ENCODE assay signal across 8 mouse cellular contexts in genomic region chr17:34629796-34630603, GRCm38 (mm10). TPM values are rescaled to one million over a fixed set of nuclear protein-coding genes. Genes with fewer than 3 reads are reported as not detected.
DNase-seq lines count a peak whose midpoint lies in the region; ATAC-seq lines count a peak whose summit lies in the region.

No protein-coding gene starts in this region.

- no peaks in the 10 kb centered on the region for H3K9me3 ChIP-seq in heart, embryonic 12.5 days (replicated peaks)
- H3K9me3 ChIP-seq in forebrain, embryonic 15.5 days: no peaks in the 10 kb centered on the region
- no peaks in the 10 kb centered on the region for H3K9me3 ChIP-seq in midbrain, embryonic 14.5 days (ENCODE audit: control insufficient read depth, low read length)

- H3K4me2 ChIP-seq in heart, embryonic 12.5 days: peak overlapping the region; percentile 95; the same call in 1 of the 2 replicates
- peak overlapping the region; percentile 96 for H3K4me2 ChIP-seq in forebrain, embryonic 15.5 days (replicated peaks)
- peak overlapping the region; percentile 90 for H3K4me2 ChIP-seq in midbrain, embryonic 14.5 days (ENCODE audit: low read length)

- intact Hi-C loops in left cerebral cortex, postnatal 10 days (cut with DNase I): no loop called here
- intact Hi-C loops in left cerebral cortex, postnatal 36 days (cut with DNase I): loop anchor here (5.0 kb wide), 2 partner anchors 33 to 267 kb away; partner anchors contain the start of genes Ager, C2 and Ehmt2

- ATAC-seq in heart, embryonic 12.5 days (ENCODE audit: insufficient number of reproducible peaks, low FRiP score): no peak
- ATAC-seq in CD4-positive, CD25-positive, alpha-beta regulatory T cell, adult 4 months: peak; percentile 48
- ATAC-seq in forebrain, embryonic 15.5 days (replicated peaks): no peak
- ATAC-seq in midbrain, embryonic 14.5 days (ENCODE audit: low FRiP score, low TSS enrichment): no peak

- H3K4me1 ChIP-seq in heart, embryonic 12.5 days (replicated peaks): peaks cover 49% of the 10 kb centered on the region
- H3K4me1 ChIP-seq in forebrain, embryonic 15.5 days: peaks cover 62% of the 10 kb centered on the region
- peaks cover 53% of the 10 kb centered on the region for H3K4me1 ChIP-seq in midbrain, embryonic 14.5 days (ENCODE audit: control insufficient read depth, insufficient read depth, low read length)

- WGBS in heart, embryonic 12.5 days: 16% methylated on average over 12 of the region's 12 CpGs
- 23% methylated on average over 12 of the region's 12 CpGs for WGBS in forebrain, embryonic 15.5 days
- 17% methylated on average over 12 of the region's 12 CpGs for WGBS in midbrain, embryonic 14.5 days

- no peak for DNase-seq in heart, adult 18-20 months
- no peak for DNase-seq in midbrain, embryonic 14.5 days
- DNase-seq in gastrocnemius, postnatal 25 days: no peak
- no peak for DNase-seq in left cerebral cortex, postnatal 10 days (ENCODE audit: extremely low spot score in 1 of 2, low spot score in 2 of 2)
- no peak for DNase-seq in left cerebral cortex, postnatal 36 days (ENCODE audit: low spot score in 2 of 2)

- H3K27ac ChIP-seq in heart, embryonic 12.5 days (ENCODE audit: poor library complexity, severe bottlenecking): no peak overlapping the region
- H3K27ac ChIP-seq in forebrain, embryonic 15.5 days (replicated peaks): no peak overlapping the region
- peak overlapping the region; percentile 93; the same call in 1 of the 2 replicates for H3K27ac ChIP-seq in midbrain, embryonic 14.5 days (replicated peaks; ENCODE audit: low read depth, low read length)

- peaks cover 8% of the 10 kb centered on the region for H3K36me3 ChIP-seq in heart, embryonic 12.5 days
- H3K36me3 ChIP-seq in forebrain, embryonic 15.5 days: no peaks in the 10 kb centered on the region
- no peaks in the 10 kb centered on the region for H3K36me3 ChIP-seq in midbrain, embryonic 14.5 days (ENCODE audit: control insufficient read depth, insufficient read depth, low read length)

- no peak overlapping the region for H3K9ac ChIP-seq in heart, embryonic 12.5 days
- peak overlapping the region; percentile 38 for H3K9ac ChIP-seq in forebrain, embryonic 15.5 days (replicated peaks)
- peak overlapping the region; percentile 68 for H3K9ac ChIP-seq in midbrain, embryonic 14.5 days (replicated peaks; ENCODE audit: low read length)

- H3K27me3 ChIP-seq in heart, embryonic 12.5 days (replicated peaks): peaks cover 57% of the 10 kb centered on the region
- H3K27me3 ChIP-seq in forebrain, embryonic 15.5 days: peaks cover 19% of the 10 kb centered on the region
- peaks cover 14% of the 10 kb centered on the region; the same call in 1 of the 2 replicates for H3K27me3 ChIP-seq in midbrain, embryonic 14.5 days (ENCODE audit: control insufficient read depth, insufficient read depth, low read length)

- H3K4me3 ChIP-seq in heart, embryonic 12.5 days: peak overlapping the region; percentile 38
- H3K4me3 ChIP-seq in forebrain, embryonic 15.5 days: peak overlapping the region; percentile 69
- peak overlapping the region; percentile 71 for H3K4me3 ChIP-seq in midbrain, embryonic 14.5 days (replicated peaks; ENCODE audit: low read depth, low read length)

RNA-seq across cellular contexts. Expression of gene Prrt1, which starts 0.7 kb away (rescaled TPM):
- 0.17 TPM in 1 of 2 replicates, not detected in the other for polyA plus RNA-seq in heart, embryonic 12.5 days (2016; fragmentation: Nextera tagmentation; extraction: Ambion mirVana)
- total RNA-seq in heart, adult 18-20 months (2021): 1 to 10 TPM in 1 of 2 experiments, under 1 TPM in 1; 0.93 to 1.5 TPM
- 1 to 10 TPM; 1.4 to 2.2 TPM for polyA plus RNA-seq in CD4-positive, CD25-positive, alpha-beta regulatory T cell, adult 4 months (2017; shearing (Covaris generic))
- 6.8 and 7.4 TPM in 2 replicates for polyA plus RNA-seq in forebrain, embryonic 15.5 days (2015; fragmentation: Nextera tagmentation; extraction: Ambion mirVana)
- 12.4 and 13.6 TPM in 2 replicates for polyA plus RNA-seq in midbrain, embryonic 14.5 days (2014; fragmentation: Nextera tagmentation; extraction: Ambion mirVana)
- total RNA-seq in gastrocnemius, postnatal 25 days (2021): 1 to 10 TPM in 1 of 2 experiments, under 1 TPM in 1; 0.35 to 1.5 TPM
- 100 to 1,000 TPM; 157 to 158 TPM for total RNA-seq in left cerebral cortex, postnatal 10 days (2021)
- total RNA-seq in left cerebral cortex, postnatal 36 days (2021): 100 to 1,000 TPM; 148 to 168 TPM

RNA-seq across cellular contexts. Expression of gene Ppt2, which starts 1.7 kb away (rescaled TPM):
- polyA plus RNA-seq in heart, embryonic 12.5 days (2016; fragmentation: Nextera tagmentation; extraction: Ambion mirVana): 28.9 TPM in 2 replicates
- 10 to 100 TPM; 55.5 to 55.8 TPM for total RNA-seq in heart, adult 18-20 months (2021)
- polyA plus RNA-seq in CD4-positive, CD25-positive, alpha-beta regulatory T cell, adult 4 months (2017; shearing (Covaris generic)): 10 to 100 TPM; 20.6 to 32.2 TPM
- 17.2 and 18.2 TPM in 2 replicates for polyA plus RNA-seq in forebrain, embryonic 15.5 days (2015; fragmentation: Nextera tagmentation; extraction: Ambion mirVana)
- 23.4 and 25.5 TPM in 2 replicates for polyA plus RNA-seq in midbrain, embryonic 14.5 days (2014; fragmentation: Nextera tagmentation; extraction: Ambion mirVana)
- 10 to 100 TPM; 37.2 to 43.0 TPM for total RNA-seq in gastrocnemius, postnatal 25 days (2021)
- total RNA-seq in left cerebral cortex, postnatal 10 days (2021): 10 to 100 TPM; 31.4 to 36.7 TPM
- total RNA-seq in left cerebral cortex, postnatal 36 days (2021): 10 to 100 TPM; 37.2 to 47.1 TPM

RNA-seq across cellular contexts. Expression of gene Egfl8, which starts 14.2 kb away (rescaled TPM):
- 0.30 and 0.57 TPM in 2 replicates for polyA plus RNA-seq in heart, embryonic 12.5 days (2016; fragmentation: Nextera tagmentation; extraction: Ambion mirVana)
- 1 to 10 TPM in 1 of 2 experiments, under 1 TPM in 1; 0.85 to 1.1 TPM for total RNA-seq in heart, adult 18-20 months (2021)
- 1 to 10 TPM; 1.9 to 2.8 TPM for polyA plus RNA-seq in CD4-positive, CD25-positive, alpha-beta regulatory T cell, adult 4 months (2017; shearing (Covaris generic))
- polyA plus RNA-seq in forebrain, embryonic 15.5 days (2015; fragmentation: Nextera tagmentation; extraction: Ambion mirVana): 6.1 and 7.4 TPM in 2 replicates
- polyA plus RNA-seq in midbrain, embryonic 14.5 days (2014; fragmentation: Nextera tagmentation; extraction: Ambion mirVana): 6.7 and 9.5 TPM in 2 replicates
- total RNA-seq in gastrocnemius, postnatal 25 days (2021): 1 to 10 TPM; 2.8 to 3.1 TPM
- total RNA-seq in left cerebral cortex, postnatal 10 days (2021): 1 to 10 TPM; 4.3 to 5.2 TPM
- 1 to 10 TPM; 2.7 to 3.3 TPM for total RNA-seq in left cerebral cortex, postnatal 36 days (2021)

RNA-seq across cellular contexts. Expression of gene Fkbpl, which starts 14.6 kb away (rescaled TPM):
- polyA plus RNA-seq in heart, embryonic 12.5 days (2016; fragmentation: Nextera tagmentation; extraction: Ambion mirVana): 10.2 and 11.1 TPM in 2 replicates
- total RNA-seq in heart, adult 18-20 months (2021): 1 to 10 TPM; 5.8 to 6.5 TPM
- polyA plus RNA-seq in CD4-positive, CD25-positive, alpha-beta regulatory T cell, adult 4 months (2017; shearing (Covaris generic)): 1 to 10 TPM; 3.6 to 5.9 TPM
- 15.3 and 15.8 TPM in 2 replicates for polyA plus RNA-seq in forebrain, embryonic 15.5 days (2015; fragmentation: Nextera tagmentation; extraction: Ambion mirVana)
- polyA plus RNA-seq in midbrain, embryonic 14.5 days (2014; fragmentation: Nextera tagmentation; extraction: Ambion mirVana): 11.2 and 14.5 TPM in 2 replicates
- total RNA-seq in gastrocnemius, postnatal 25 days (2021): 1 to 10 TPM; 5.9 to 7.0 TPM
- 10 to 100 TPM; 12.5 to 13.7 TPM for total RNA-seq in left cerebral cortex, postnatal 10 days (2021)
- 10 to 100 TPM; 12.3 to 14.1 TPM for total RNA-seq in left cerebral cortex, postnatal 36 days (2021)

RNA-seq across cellular contexts. Expression of gene Atf6b, which starts 16.9 kb away (rescaled TPM):
- 63.2 and 67.0 TPM in 2 replicates for polyA plus RNA-seq in heart, embryonic 12.5 days (2016; fragmentation: Nextera tagmentation; extraction: Ambion mirVana)
- 10 to 100 TPM; 15.5 to 17.2 TPM for total RNA-seq in heart, adult 18-20 months (2021)
- 10 to 100 TPM; 15.2 to 20.2 TPM for polyA plus RNA-seq in CD4-positive, CD25-positive, alpha-beta regulatory T cell, adult 4 months (2017; shearing (Covaris generic))
- polyA plus RNA-seq in forebrain, embryonic 15.5 days (2015; fragmentation: Nextera tagmentation; extraction: Ambion mirVana): 111 and 112 TPM in 2 replicates
- 97.1 TPM in 2 replicates for polyA plus RNA-seq in midbrain, embryonic 14.5 days (2014; fragmentation: Nextera tagmentation; extraction: Ambion mirVana)
- total RNA-seq in gastrocnemius, postnatal 25 days (2021): 1 to 10 TPM; 7.1 to 7.2 TPM
- 10 to 100 TPM; 73.1 to 76.5 TPM for total RNA-seq in left cerebral cortex, postnatal 10 days (2021)
- 10 to 100 TPM; 63.9 to 66.4 TPM for total RNA-seq in left cerebral cortex, postnatal 36 days (2021)

Comparison
In these comparisons a context has a peak if more than half of its experiments do, and no peak if none do; other contexts are left out.
1. RNA of gene Prrt1, which starts 0.7 kb away (total RNA-seq): 148 to 168 TPM in left cerebral cortex, postnatal 36 days and 157 to 158 TPM in left cerebral cortex, postnatal 10 days; 0.93 to 1.5 TPM in heart, adult 18-20 months and 0.35 to 1.5 TPM in gastrocnemius, postnatal 25 days; every median in the first group is over 10 times any median in the second.
2. Peak in every context shown above with its lines, with median percentiles within 50 percentile points of each other: H3K4me2 ChIP-seq and H3K4me3 ChIP-seq.